Mouse (Mus musculus) midbrain, postnatal 0 days (tissue): ENCODE results near the gene Odaph. TPM values are rescaled to one million over a fixed set of nuclear protein-coding genes. Genes with fewer than 3 reads are reported as not detected.
"Not testable (repeated sequence)": the region's sequence is repeated elsewhere in the genome, so short reads cannot be mapped to it uniquely, and the experiment has no call there.

Experiments used
- ATAC-seq: fragments of 200-750 bp; cut with Nextera tagmentation; 2 replicates; pipeline ENCODE4 v1.8.0; 2017; ENCODE audit warnings: moderate number of reproducible peaks, mild to moderate bottlenecking, moderate TSS enrichment, moderate library complexity; ENCODE audit not compliant: low FRiP score
- DNase-seq: peaks from one replicate; pipeline ENCODE4 v3.0.0-alpha.2; 2015; ENCODE audit warnings: low spot score
- H3K27ac ChIP-seq: fragments of 300-500 bp; sonication (generic); 2 replicates; pipeline ENCODE4 v1.5.1; 2014; ENCODE audit warnings: low read depth, mild to moderate bottlenecking, low read length, mixed read lengths
- H3K27me3 ChIP-seq: fragments of 300-500 bp; sonication (generic); 2 replicates; pipeline ENCODE4 v1.6.1; 2014; ENCODE audit warnings: low read length, control low read depth, mixed read lengths; ENCODE audit not compliant: insufficient read depth
- H3K36me3 ChIP-seq: fragments of 300-500 bp; sonication (generic); 2 replicates; pipeline ENCODE4 v1.6.1; 2014; ENCODE audit warnings: low read length, control low read depth, mixed read lengths; ENCODE audit not compliant: insufficient read depth
- H3K4me1 ChIP-seq: fragments of 300-500 bp; sonication (generic); 2 replicates; pipeline ENCODE4 v1.6.1; 2014; ENCODE audit warnings: mild to moderate bottlenecking, control low read depth, antibody characterized with exemption, low read length, mixed read lengths; ENCODE audit not compliant: insufficient read depth
- H3K4me2 ChIP-seq: fragments of 300-500 bp; sonication (generic); 2 replicates; pipeline ENCODE4 v1.6.1; 2014; ENCODE audit warnings: low read depth, mild to moderate bottlenecking, low read length, mixed read lengths; ENCODE audit not compliant: poor library complexity, severe bottlenecking
- H3K4me3 ChIP-seq: fragments of 300-500 bp; sonication (generic); 2 replicates; pipeline ENCODE4 v1.5.1; 2014; ENCODE audit warnings: low read depth, mild to moderate bottlenecking, low read length, moderate library complexity
- H3K9ac ChIP-seq: fragments of 300-500 bp; sonication (generic); replicated peaks from 2 replicates; pipeline ENCODE4 v1.6.1; 2014; ENCODE audit warnings: mild to moderate bottlenecking, low read length, moderate library complexity, mixed read lengths; ENCODE audit not compliant: poor library complexity, severe bottlenecking
- H3K9me3 ChIP-seq: fragments of 300-500 bp; sonication (generic); 2 replicates; pipeline ENCODE4 v1.6.1; 2016; ENCODE audit warnings: low read length, control low read depth
- CTCF ChIP-seq: IDR thresholded peaks from 2 replicates; pipeline ENCODE4 v1.5.1; 2016; ENCODE audit warnings: antibody characterized with exemption, mild to moderate bottlenecking
- WGBS: fragments of 180-500 bp; shearing (Covaris S2); extraction: QIAGEN DNeasy Blood & Tissue Kit; methylation state at CpG from one replicate; pipeline ENCODE4 v1.1.7; 2014; 5-methylcytosine and 5-hydroxymethylcytosine counted together
- polyA plus RNA-seq: library from polyadenylated mRNA; unstranded; fragments of >200 nt; fragmentation: Nextera tagmentation; extraction: Ambion mirVana; gene quantifications from 2 replicates; pipeline ENCODE4 v1.2.1, GENCODE M21; 2015
- total RNA-seq: library from RNA; depleted of rRNA; stranded (reverse); fragments of >200 nt; gene quantifications from 2 replicates; pipeline ENCODE4 v1.2.3, GENCODE M21; 2014; rRNA removed

Odaph gene
- 0.38 and 0.55 TPM in 2 replicates for total RNA-seq
- 0.35 and 0.38 TPM in 2 replicates for polyA plus RNA-seq

GRCm38 (mm10) chr5:91987236-91987635 lies at the start of gene Odaph:
TSS of gene Odaph (plus strand) at chr5:91987475.
- Histone ChIP-seq H3K9me3 (no peaks in the 10 kb centered on the region), H3K27ac (no peak within 1 kb of the TSS), H3K9ac (no peak within 1 kb of the TSS), H3K27me3 (no peaks in the 10 kb centered on the region), H3K4me1 (no peaks in the 10 kb centered on the region), H3K4me3 (no peak within 1 kb of the TSS), H3K36me3 (no peaks in the 10 kb centered on the region), H3K4me2 (no peak within 1 kb of the TSS)
- ATAC-seq (no peak), DNase-seq (no peak)
- no peak for TF ChIP-seq CTCF
- 65% methylated on average over 4 of the region's 4 CpGs for WGBS

- H3K4me1 ChIP-seq, ATAC-seq, H3K27ac ChIP-seq, H3K4me3 ChIP-seq, H3K27me3 ChIP-seq, H3K9ac ChIP-seq, H3K9me3 ChIP-seq, H3K4me2 ChIP-seq, DNase-seq: not testable (repeated sequence)
- 50% methylated on average over 1 of the region's 1 CpGs for WGBS
- peaks cover 12% of the 10 kb centered on the region; the same call in 1 of the 2 replicates for H3K36me3 ChIP-seq
Measured at GRCm38 (mm10) chr5:91945609-91946008, 41.7 kb upstream of the Odaph start.

GRCm38 (mm10) chr5:91947008-91947407 lies 40.3 kb upstream of the Odaph start:
- no peaks in the 10 kb centered on the region for H3K27me3 ChIP-seq
- H3K4me3 ChIP-seq, result no peak overlapping the region
- WGBS, result 99% methylated on average over 4 of the region's 4 CpGs
- no peak for ATAC-seq
- H3K9ac ChIP-seq, result no peak overlapping the region
- no peak for DNase-seq
- H3K4me2 ChIP-seq, result no peak overlapping the region
- no peaks in the 10 kb centered on the region for H3K9me3 ChIP-seq
- H3K4me1 ChIP-seq, result no peaks in the 10 kb centered on the region
- H3K36me3 ChIP-seq, result peaks cover 12% of the 10 kb centered on the region; the same call in 1 of the 2 replicates
- TF ChIP-seq CTCF, result no peak
- H3K27ac ChIP-seq, result no peak overlapping the region

- ATAC-seq, result no peak
- H3K4me1 ChIP-seq, result no peaks in the 10 kb centered on the region
- 88% methylated on average over 7 of the region's 7 CpGs for WGBS
- no peak for TF ChIP-seq CTCF
- no peak overlapping the region for H3K27ac ChIP-seq
- H3K9ac ChIP-seq, result no peak overlapping the region
- H3K27me3 ChIP-seq, result no peaks in the 10 kb centered on the region
- H3K4me3 ChIP-seq, result no peak overlapping the region
- peaks cover 23% of the 10 kb centered on the region; the same call in 1 of the 2 replicates for H3K36me3 ChIP-seq
- no peaks in the 10 kb centered on the region for H3K9me3 ChIP-seq
- no peak overlapping the region for H3K4me2 ChIP-seq
- no peak for DNase-seq
Measured at GRCm38 (mm10) chr5:91949441-91949840, 37.8 kb upstream of the Odaph start.

- Histone ChIP-seq H3K4me2 (no peak overlapping the region), H3K9me3 (no peaks in the 10 kb centered on the region), H3K4me3 (no peak overlapping the region), H3K27me3 (no peaks in the 10 kb centered on the region), H3K27ac (no peak overlapping the region), H3K36me3 (peaks cover 23% of the 10 kb centered on the region; the same call in 1 of the 2 replicates), H3K9ac (no peak overlapping the region), H3K4me1 (no peaks in the 10 kb centered on the region)
- TF ChIP-seq CTCF, result peak; percentile 76
- ATAC-seq (no peak), DNase-seq (peak; percentile 67)
Measured at GRCm38 (mm10) chr5:91951404-91951803, 35.9 kb upstream of the Odaph start.

- Histone ChIP-seq H3K9me3 (no peaks in the 10 kb centered on the region), H3K4me3 (no peak overlapping the region), H3K4me1 (peaks cover 6% of the 10 kb centered on the region; the same call in 1 of the 2 replicates), H3K9ac (no peak overlapping the region), H3K36me3 (peaks cover 20% of the 10 kb centered on the region), H3K27me3 (no peaks in the 10 kb centered on the region), H3K27ac (no peak overlapping the region), H3K4me2 (no peak overlapping the region)
- DNase-seq, result no peak
- no peak for TF ChIP-seq CTCF
- WGBS, result 87% methylated on average over 3 of the region's 3 CpGs
- no peak for ATAC-seq
Measured at GRCm38 (mm10) chr5:91956991-91957760, 30.1 kb upstream of the Odaph start.
